Mouse (Mus musculus) liver, adult 2 months (tissue): ENCODE measurements around the gene Tab1. TPM values are rescaled to one million over a fixed set of nuclear protein-coding genes. Genes with fewer than 3 reads are reported as not detected.
A peak's percentile ranks its signal among the peaks of the same experiment; 100 is the strongest.
"Not testable (repeated sequence)": the region's sequence is repeated elsewhere in the genome, so short reads cannot be mapped to it uniquely, and the experiment has no call there.

Experiments
- DNase-seq: peaks from one replicate; pipeline ENCODE4 v3.0.0-alpha.2; 2011; ENCODE audit warnings: low read depth, low spot score; ENCODE audit errors: extremely low read depth
- H3K27ac ChIP-seq: fragments of 200-500 bp; replicated peaks from 2 replicates; pipeline ENCODE4 v1.5.1; 2012; ENCODE audit warnings: low read depth, mild to moderate bottlenecking, control low read depth, inconsistent platforms, low read length; ENCODE audit not compliant: insufficient read depth
- H3K27me3 ChIP-seq: fragments of 200-500 bp; 2 replicates; pipeline ENCODE4 v1.6.1; 2012; ENCODE audit warnings: mild to moderate bottlenecking, moderate library complexity, low read length, inconsistent platforms; ENCODE audit not compliant: control insufficient read depth, insufficient read depth
- H3K36me3 ChIP-seq: fragments of 200-500 bp; 2 replicates; pipeline ENCODE4 v1.6.1; 2012; ENCODE audit warnings: low read length, inconsistent platforms; ENCODE audit not compliant: control insufficient read depth, insufficient read depth
- H3K4me1 ChIP-seq: fragments of 200-500 bp; 2 replicates; pipeline ENCODE4 v1.6.1; 2011; ENCODE audit warnings: low read length; ENCODE audit not compliant: control insufficient read depth, insufficient read depth
- H3K4me3 ChIP-seq: fragments of 200-500 bp; 2 replicates; pipeline ENCODE4 v1.5.1; 2011; ENCODE audit warnings: low read depth, mild to moderate bottlenecking, control low read depth, low read length, moderate library complexity; ENCODE audit not compliant: insufficient read depth
- H3K79me2 ChIP-seq: fragments of 200-500 bp; 2 replicates; pipeline ENCODE4 v1.6.1; 2012; ENCODE audit warnings: inconsistent platforms, mild to moderate bottlenecking, low read length, moderate library complexity; ENCODE audit not compliant: control insufficient read depth, insufficient read depth
- H3K9ac ChIP-seq: fragments of 200-500 bp; 2 replicates; pipeline ENCODE4 v1.6.1; 2012; ENCODE audit warnings: low read depth, mild to moderate bottlenecking, control low read depth, inconsistent platforms, low read length
- CTCF ChIP-seq: fragments of 200-500 bp; IDR thresholded peaks from 2 replicates; pipeline ENCODE4 v1.5.1; 2011; ENCODE audit warnings: low read depth, low read length, control low read depth
- POLR2A ChIP-seq: fragments of 200-500 bp; IDR thresholded peaks from 2 replicates; pipeline ENCODE4 v1.6.1; 2011; ENCODE audit warnings: low read length, control low read depth; ENCODE audit not compliant: insufficient read depth; ENCODE audit errors: extremely low read depth
- WGBS: fragments of 180-500 bp; shearing (Covaris S2); methylation state at CpG from one replicate; pipeline ENCODE4 v1.1.7; 2018; 5-methylcytosine and 5-hydroxymethylcytosine counted together
- polyA plus RNA-seq: library from polyadenylated mRNA; depleted of rRNA; stranded (reverse); fragments of >200 nt; gene quantifications from 2 replicates; pipeline ENCODE4 v1.2.3, GENCODE M21; 2012
- total RNA-seq: library from RNA; depleted of rRNA; stranded (reverse); fragments of >200 nt; gene quantifications from 2 replicates; pipeline ENCODE4 v1.2.3, GENCODE M21; 2014

Tab1 gene
- total and polyA plus RNA-seq, 2 experiments, result 4.1 to 5.0 TPM

- H3K4me3 ChIP-seq, result no peak overlapping the region
- TF ChIP-seq CTCF, result no peak
- TF ChIP-seq POLR2A, result no peak
- no peaks in the 10 kb centered on the region for H3K4me1 ChIP-seq
- H3K36me3 ChIP-seq, result no peaks in the 10 kb centered on the region
- no peaks in the 10 kb centered on the region for H3K27me3 ChIP-seq
- H3K9ac ChIP-seq, result no peak overlapping the region
- no peak overlapping the region for H3K27ac ChIP-seq
- no peaks in the 10 kb centered on the region for H3K79me2 ChIP-seq
- 35% methylated on average over 8 of the region's 8 CpGs for WGBS
- peak; percentile 8 for DNase-seq
Observed at GRCm38 (mm10) chr15:80117154-80117553, 15.8 kb upstream of the Tab1 start.

GRCm38 (mm10) chr15:80119076-80119475 lies 13.9 kb upstream of the Tab1 start:
- Histone ChIP-seq H3K4me1 (no peaks in the 10 kb centered on the region), H3K27ac (no peak overlapping the region), H3K79me2 (no peaks in the 10 kb centered on the region), H3K9ac (no peak overlapping the region), H3K27me3 (no peaks in the 10 kb centered on the region), H3K4me3 (no peak overlapping the region), H3K36me3 (no peaks in the 10 kb centered on the region)
- no peak for TF ChIP-seq CTCF
- TF ChIP-seq POLR2A, result no peak
- 92% methylated on average over 6 of the region's 6 CpGs for WGBS
- no peak for DNase-seq

GRCm38 (mm10) chr15:80121721-80122325 lies 11.1 kb upstream of the Tab1 start:
- Histone ChIP-seq H3K9ac (no peak overlapping the region), H3K36me3 (no peaks in the 10 kb centered on the region), H3K4me3 (no peak overlapping the region), H3K27ac (no peak overlapping the region), H3K4me1 (no peaks in the 10 kb centered on the region), H3K27me3 (no peaks in the 10 kb centered on the region), H3K79me2 (no peaks in the 10 kb centered on the region)
- WGBS, result 89% methylated on average over 9 of the region's 9 CpGs
- no peak for DNase-seq
- TF ChIP-seq CTCF (no peak), POLR2A (no peak)

- H3K27me3 ChIP-seq, H3K36me3 ChIP-seq, H3K4me1 ChIP-seq, DNase-seq, H3K79me2 ChIP-seq, H3K9ac ChIP-seq, H3K27ac ChIP-seq, H3K4me3 ChIP-seq: not testable (repeated sequence)
- 95% methylated on average over 6 of the region's 6 CpGs for WGBS
Observed at GRCm38 (mm10) chr15:80122431-80122830, 10.5 kb upstream of the Tab1 start.

GRCm38 (mm10) chr15:80124651-80125050 lies 8.3 kb upstream of the Tab1 start:
- no peak overlapping the region for H3K27ac ChIP-seq
- H3K27me3 ChIP-seq, result no peaks in the 10 kb centered on the region
- TF ChIP-seq POLR2A (no peak), CTCF (no peak)
- DNase-seq, result no peak
- H3K9ac ChIP-seq, result no peak overlapping the region
- 83% methylated on average over 4 of the region's 4 CpGs for WGBS
- H3K4me1 ChIP-seq, result no peaks in the 10 kb centered on the region
- no peak overlapping the region for H3K4me3 ChIP-seq
- no peaks in the 10 kb centered on the region for H3K36me3 ChIP-seq
- H3K79me2 ChIP-seq, result no peaks in the 10 kb centered on the region

- DNase-seq, result no peak
- 73% methylated on average over 1 of the region's 1 CpGs for WGBS
- H3K27ac ChIP-seq, result no peak overlapping the region
- H3K9ac ChIP-seq, result no peak overlapping the region
- H3K36me3 ChIP-seq, result no peaks in the 10 kb centered on the region
- no peak for TF ChIP-seq CTCF
- TF ChIP-seq POLR2A, result no peak
- H3K27me3 ChIP-seq, result no peaks in the 10 kb centered on the region
- no peak overlapping the region for H3K4me3 ChIP-seq
- H3K4me1 ChIP-seq, result no peaks in the 10 kb centered on the region
- no peaks in the 10 kb centered on the region for H3K79me2 ChIP-seq
Observed at GRCm38 (mm10) chr15:80127191-80127590, 5.7 kb upstream of the Tab1 start.
